Mouse (Mus musculus) left cerebral cortex, postnatal 25 days (tissue): ENCODE results near the gene Ppil1. TPM values are rescaled to one million over a fixed set of nuclear protein-coding genes. Genes with fewer than 3 reads are reported as not detected.
A peak's percentile ranks its signal among the peaks of the same experiment; 100 is the strongest.
"Not testable (repeated sequence)": the region's sequence is repeated elsewhere in the genome, so short reads cannot be mapped to it uniquely, and the experiment has no call there.

Experiments used
- DNase-seq, 2 experiments: peaks; one replicate each; pipeline ENCODE4 v3.0.0; 2022; ENCODE audit warnings: low spot score in 2 of 2, mixed read lengths in 1 of 2
- intact Hi-C: fragments of 180-260 bp; cut with DNase I; formaldehyde crosslinking; loops from one replicate; pipeline ENCODE4 v1.15.1; 2025
- total RNA-seq, 2 experiments: library from RNA; stranded (reverse); gene quantifications; 2 replicates each; pipeline ENCODE4 v1.2.3; 2021

Gene Ppil1
- total RNA-seq, 2 experiments from 2014 or later, result 19.7 to 20.8 TPM

GRCm38 (mm10) chr17:29291793-29292192 is 27.8 kb upstream of the Ppil1 start:
- DNase-seq, result no peak
- intact Hi-C loops, result no loop called here

- DNase-seq, result no peak
- intact Hi-C loops, result no loop called here
Measured at GRCm38 (mm10) chr17:29282216-29282952, 18.4 kb upstream of the Ppil1 start.

GRCm38 (mm10) chr17:29281541-29281940 is 17.6 kb upstream of the Ppil1 start:
- no peak for DNase-seq
- intact Hi-C loops, result no loop called here

GRCm38 (mm10) chr17:29280422-29280821 is 16.4 kb upstream of the Ppil1 start:
- intact Hi-C loops, result no loop called here
- no peak for DNase-seq

GRCm38 (mm10) chr17:29273889-29274288 is 9.9 kb upstream of the Ppil1 start:
- intact Hi-C loops, result no loop called here
- DNase-seq, result no peak

GRCm38 (mm10) chr17:29273156-29273555 is 9.2 kb upstream of the Ppil1 start:
- intact Hi-C loops, result no loop called here
- DNase-seq, result no peak

GRCm38 (mm10) chr17:29270148-29270698 is 6.2 kb upstream of the Ppil1 start:
- DNase-seq, result no peak

GRCm38 (mm10) chr17:29269349-29269706 is 5.3 kb upstream of the Ppil1 start:
- intact Hi-C loops, result loop anchor here (2.0 to 5.0 kb wide), 2 partner anchors 101 to 223 kb away; partner anchors contain the start of gene Pim1
- DNase-seq, result no peak

More at GRCm38 (mm10) chr17:29270148-29270698, 6.2 kb upstream of the Ppil1 start:
- intact Hi-C loops, result no loop called here

- intact Hi-C loops, result loop anchor here (2.0 to 5.0 kb wide), 2 partner anchors 102 to 223 kb away; partner anchors contain the start of gene Pim1
Measured at GRCm38 (mm10) chr17:29268682-29269348, 4.8 kb upstream of the Ppil1 start, which contains the start of gene BC004004. BC004004 (plus strand) TSS chr17:29268788.

GRCm38 (mm10) chr17:29267931-29268681 is 4.1 kb upstream of the Ppil1 start:
- intact Hi-C loops, result loop anchor here (2.0 to 5.0 kb wide), 2 partner anchors 103 to 224 kb away; partner anchors contain the start of gene Pim1
- DNase-seq, result no peak

More at GRCm38 (mm10) chr17:29268682-29269348, 4.8 kb upstream of the Ppil1 start, which contains the start of gene BC004004:
- DNase-seq, result peak; percentile 93 to 96

- intact Hi-C loops, result loop anchor here (5.0 kb wide), 1 partner anchor 225 kb away; the partner anchor contains the start of gene Pim1
- DNase-seq, result not testable (repeated sequence)
Measured at GRCm38 (mm10) chr17:29267040-29267439, 3.1 kb upstream of the Ppil1 start.

GRCm38 (mm10) chr17:29264760-29265159 is 774 bp upstream of the Ppil1 start:
- intact Hi-C loops, result loop anchor here (5.0 kb wide), 1 partner anchor 228 kb away; the partner anchor contains the start of gene Pim1

GRCm38 (mm10) chr17:29263417-29263816 is 569 bp downstream of the Ppil1 start:
- intact Hi-C loops, result loop anchor here (2.0 kb wide), 1 partner anchor 251 kb away; no protein-coding TSS in a partner anchor
- DNase-seq, result no peak

More at GRCm38 (mm10) chr17:29264760-29265159, 774 bp upstream of the Ppil1 start:
- DNase-seq, result no peak

GRCm38 (mm10) chr17:29262259-29262649 is 1.7 kb downstream of the Ppil1 start:
- DNase-seq, result no peak
- intact Hi-C loops, result loop anchor here (2.0 kb wide), 1 partner anchor 253 kb away; no protein-coding TSS in a partner anchor

GRCm38 (mm10) chr17:29261603-29262258 is 2.3 kb downstream of the Ppil1 start:
- intact Hi-C loops, result loop anchor here (2.0 kb wide), 1 partner anchor 253 kb away; no protein-coding TSS in a partner anchor

GRCm38 (mm10) chr17:29260501-29260900 is 3.5 kb downstream of the Ppil1 start:
- intact Hi-C loops, result no loop called here
- no peak for DNase-seq

More at GRCm38 (mm10) chr17:29261603-29262258, 2.3 kb downstream of the Ppil1 start:
- DNase-seq, result no peak

GRCm38 (mm10) chr17:29259489-29259888 is 4.5 kb downstream of the Ppil1 start:
- peak; percentile 77 for DNase-seq

GRCm38 (mm10) chr17:29258921-29259320 is 5.1 kb downstream of the Ppil1 start:
- intact Hi-C loops, result no loop called here
- no peak for DNase-seq

More at GRCm38 (mm10) chr17:29259489-29259888, 4.5 kb downstream of the Ppil1 start:
- intact Hi-C loops, result no loop called here
